Mouse (Mus musculus): Measurements from ENCODE around the gene Usp28.

- TF ChIP-seq CTCF (IDR thresholded peaks at IDR 0.05; ENCODE audit: control insufficient read depth, insufficient read depth, low read length): no peak
- no peak for TF ChIP-seq POLR2A (IDR thresholded peaks at IDR 0.05; ENCODE audit: borderline replicate concordance, control insufficient read depth, low read depth, low read length)
Observed at GRCm38 (mm10) chr9:49021289-49021688, 36.1 kb downstream of the Usp28 start.
